Mouse (Mus musculus) E14TG2a.4 (cell line): ENCODE measurements around the gene Cacng5.

Experiments used
- CTCF ChIP-seq: conservative IDR thresholded peaks from 2 replicates; pipeline ENCODE4 v1.5.1; 2014; ENCODE audit warnings: low read length
- POU5F1 ChIP-seq: IDR thresholded peaks from 2 replicates; pipeline ENCODE4 v1.6.1; 2014; ENCODE audit warnings: low read length, borderline replicate concordance

- no peak for TF ChIP-seq CTCF
- no peak for TF ChIP-seq POU5F1
These were observed 27.5 kb downstream of the Cacng5 start for GRCm38 (mm10) chr11:107887342-107887741.
